Mouse (Mus musculus) cerebellum, adult 9-11 months (tissue): ENCODE measurements around the gene Pik3ip1.

Experiments used
- DNase-seq: peaks from one replicate; pipeline ENCODE4 v3.0.0; 2022

The Pik3ip1 gene

GRCm38 (mm10) chr11:3329891-3330451 is at the start of gene Pik3ip1:
Gene Pik3ip1, plus strand, starts transcription at chr11:3330401.
- DNase-seq = no peak

GRCm38 (mm10) chr11:3282887-3283286 is 47.3 kb upstream of the Pik3ip1 start:
- DNase-seq = no peak

DNA sequence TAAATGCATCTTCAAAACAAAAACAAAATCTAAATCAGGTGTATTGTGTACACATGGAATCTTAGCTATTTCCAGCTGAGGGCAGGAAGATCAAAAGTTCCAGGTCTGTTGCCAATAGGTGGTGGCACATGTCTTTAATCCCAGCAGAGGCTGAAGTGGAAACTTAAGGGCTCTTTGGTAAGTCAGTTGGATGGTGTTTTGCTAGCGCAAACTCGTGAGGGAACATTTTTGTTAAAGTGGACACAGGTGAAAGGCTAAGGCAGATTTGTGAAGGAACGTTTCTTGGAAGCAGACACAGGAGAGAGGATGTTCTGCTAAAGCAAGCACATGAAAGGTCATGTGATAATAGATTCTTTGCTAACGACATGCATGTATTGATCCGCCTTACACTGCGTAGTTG is 46.6 kb upstream of the Pik3ip1 start:
- no peak for DNase-seq

- DNase-seq = no peak
Measured at GRCm38 (mm10) chr11:3285940-3286339, 44.3 kb upstream of the Pik3ip1 start.

DNA sequence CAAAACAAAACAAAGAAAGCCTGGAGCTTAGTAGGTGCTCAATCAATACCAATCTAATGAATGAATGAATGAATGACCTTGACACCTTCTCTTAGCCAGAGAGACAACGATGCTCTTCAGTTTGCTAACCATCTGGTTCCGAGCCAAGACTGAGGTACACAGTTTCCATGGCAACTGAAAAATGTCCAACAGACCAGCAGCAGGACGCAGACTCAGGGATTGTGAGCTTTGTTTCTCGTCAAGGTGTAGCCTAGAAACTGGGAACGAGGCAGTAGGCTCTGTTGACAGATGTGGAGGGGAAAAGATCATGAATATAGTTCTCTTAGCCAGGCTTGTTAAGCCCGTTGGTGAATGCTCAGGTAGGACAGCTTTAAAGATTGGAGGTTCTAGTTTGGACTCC is 43.1 kb upstream of the Pik3ip1 start:
- peak; percentile 80 for DNase-seq

GRCm38 (mm10) chr11:3287921-3288320 is 42.3 kb upstream of the Pik3ip1 start:
- no peak for DNase-seq

- DNase-seq = peak; percentile 81
Measured at GRCm38 (mm10) chr11:3288521-3289301, 41.5 kb upstream of the Pik3ip1 start, which contains the start of gene Patz1. Gene Patz1, plus strand, starts transcription at chr11:3288874.

DNA sequence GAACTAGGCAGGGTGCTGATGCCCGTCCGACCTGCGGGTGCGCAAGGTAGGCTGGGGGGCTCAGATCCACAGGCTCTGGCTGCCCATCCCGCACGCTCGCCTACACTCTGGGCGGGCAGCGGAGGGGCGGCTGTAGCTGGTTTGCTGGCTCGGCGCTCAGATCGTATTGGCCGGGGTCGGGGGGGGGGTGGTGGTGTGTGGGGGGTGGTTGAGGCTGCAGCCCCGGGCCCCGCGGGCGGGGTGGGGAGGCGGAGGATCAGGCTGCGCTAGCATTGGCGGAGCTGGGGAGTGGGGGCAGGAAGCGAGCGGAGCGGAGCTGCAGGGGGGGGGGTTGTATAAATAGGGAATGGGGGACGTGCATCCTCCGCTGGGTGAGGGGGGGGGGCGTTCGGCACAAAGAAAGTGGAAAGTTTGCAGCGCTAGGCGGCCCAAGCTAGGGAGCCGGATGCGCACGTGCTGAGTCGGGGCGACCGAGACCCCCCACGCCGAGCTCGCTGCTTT is 40.8 kb upstream of the Pik3ip1 start:
- DNase-seq = peak; percentile 82

GRCm38 (mm10) chr11:3289803-3290639 is 40.2 kb upstream of the Pik3ip1 start:
- DNase-seq = peak; percentile 90

- DNase-seq = peak; percentile 81
Measured at GRCm38 (mm10) chr11:3290640-3291310, 39.4 kb upstream of the Pik3ip1 start.

GRCm38 (mm10) chr11:3291311-3292061 is 38.7 kb upstream of the Pik3ip1 start:
- DNase-seq = peak; percentile 60

DNA sequence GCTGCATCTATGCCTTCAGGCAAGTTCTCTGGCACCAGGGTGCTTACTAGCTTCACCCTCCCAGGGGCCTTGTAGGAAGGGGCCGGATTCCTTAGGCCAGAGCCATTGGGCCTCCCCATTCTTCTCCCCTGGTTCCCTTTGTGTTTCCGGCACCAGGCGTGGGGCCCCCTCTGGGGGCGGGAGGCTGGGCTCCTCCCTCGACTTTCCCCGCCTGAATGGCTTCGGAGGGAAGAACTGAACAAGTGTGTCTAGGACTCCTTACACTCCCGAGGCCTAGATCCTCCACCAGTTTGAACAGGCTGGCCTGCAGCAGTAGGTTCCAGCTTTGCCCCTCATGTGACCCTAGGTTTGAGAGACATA is 38.2 kb upstream of the Pik3ip1 start:
- peak; percentile 61 for DNase-seq

DNA sequence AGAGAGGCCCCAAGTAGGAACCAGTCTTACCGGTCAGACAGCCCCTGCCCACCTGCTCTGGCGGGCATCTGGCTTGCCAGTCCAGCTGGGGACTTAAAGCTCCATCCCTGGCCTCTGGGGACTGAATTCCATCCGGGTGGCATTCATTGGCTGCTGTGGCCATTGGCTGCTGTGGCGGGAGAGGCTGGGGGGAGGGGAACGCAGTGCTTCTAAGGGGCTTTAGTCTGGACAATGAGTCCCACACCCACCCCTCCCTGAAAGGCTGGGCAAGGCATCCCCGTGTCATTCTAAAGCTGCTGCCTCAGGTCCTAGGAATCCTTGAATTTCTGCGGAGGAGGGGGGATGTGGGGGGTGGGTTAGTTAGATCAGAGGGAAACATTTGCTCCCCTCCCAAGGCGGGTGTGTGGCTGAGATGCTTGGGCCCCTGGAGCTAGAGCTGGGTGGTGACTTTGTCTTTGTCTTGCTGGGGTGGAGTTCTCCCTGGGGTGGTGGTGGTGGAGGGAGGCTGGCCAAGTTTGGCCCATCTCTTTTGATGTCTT is 37.4 kb upstream of the Pik3ip1 start:
- peak; percentile 62 for DNase-seq

- no peak for DNase-seq
Measured at GRCm38 (mm10) chr11:3293361-3293760, 36.8 kb upstream of the Pik3ip1 start.

- no peak for DNase-seq
Measured at GRCm38 (mm10) chr11:3294641-3295040, 35.6 kb upstream of the Pik3ip1 start.

DNA sequence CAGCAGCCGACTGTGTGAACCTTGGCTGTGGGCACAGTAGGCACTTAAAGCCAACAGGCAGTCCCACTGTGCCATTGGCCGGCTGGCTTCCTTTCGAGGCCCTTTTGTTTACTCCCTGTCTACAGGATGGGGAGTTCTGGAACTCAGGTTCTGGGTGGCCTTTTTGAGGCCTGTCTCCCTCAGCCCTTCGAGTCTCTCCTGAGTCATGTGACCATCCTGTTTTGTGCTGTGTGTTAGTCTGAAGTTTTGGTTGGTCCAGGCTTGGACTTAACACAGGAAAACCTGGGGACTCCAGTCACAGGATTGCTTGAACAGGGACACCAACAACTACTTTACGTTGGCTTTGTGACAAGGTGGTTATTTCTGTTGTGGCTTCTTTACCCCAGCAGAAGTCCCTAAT is 34.1 kb upstream of the Pik3ip1 start:
- no peak for DNase-seq

- DNase-seq = no peak
Measured at GRCm38 (mm10) chr11:3297871-3298812, 32.1 kb upstream of the Pik3ip1 start.

- DNase-seq = no peak
Measured at GRCm38 (mm10) chr11:3298813-3299185, 31.4 kb upstream of the Pik3ip1 start.

- DNase-seq = no peak
Measured at GRCm38 (mm10) chr11:3301075-3301474, 29.1 kb upstream of the Pik3ip1 start.

DNA sequence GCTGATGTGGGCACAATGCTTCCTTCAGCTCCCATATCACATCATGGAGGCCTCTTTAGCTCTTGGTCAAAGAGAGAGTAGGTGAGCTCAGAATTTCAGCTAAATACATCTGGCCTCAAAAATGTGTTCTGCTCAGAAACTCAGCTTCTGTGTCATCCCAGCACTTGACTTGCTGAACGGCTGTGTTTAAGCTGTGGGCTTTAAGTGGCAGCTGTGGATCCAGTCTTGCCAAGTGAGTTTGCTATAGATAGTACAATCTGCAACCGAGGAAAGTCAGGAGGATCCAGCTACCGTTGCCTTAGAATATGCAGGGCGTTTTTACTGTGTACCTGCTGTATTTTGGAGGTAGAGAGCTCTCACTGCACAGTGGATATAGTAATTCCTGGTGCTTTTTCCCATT is 27.8 kb upstream of the Pik3ip1 start:
- DNase-seq = no peak

DNA sequence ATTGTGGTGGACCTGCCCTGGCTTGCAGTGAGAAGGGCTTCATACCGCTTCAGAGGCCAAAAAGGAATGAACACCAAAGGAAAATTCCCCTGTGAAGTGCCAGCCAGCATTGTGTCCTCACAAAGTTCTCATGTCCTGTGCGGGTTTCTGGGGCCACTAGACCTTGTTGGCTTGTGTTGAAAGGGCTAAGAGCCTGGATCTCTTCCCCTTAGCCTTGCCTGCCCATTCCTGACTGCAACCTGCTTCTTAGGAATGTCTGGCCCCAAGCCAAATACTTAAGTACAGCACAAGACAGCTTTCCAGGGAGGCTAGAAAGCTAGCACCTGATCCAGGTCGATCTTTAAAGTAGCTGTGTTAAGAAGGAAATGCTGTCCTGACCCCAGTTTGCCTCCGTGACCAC is 27.4 kb upstream of the Pik3ip1 start:
- no peak for DNase-seq
